8 mouse cellular contexts compared by ENCODE assay signal in genomic region chr16:98081889-98082818, GRCm38 (mm10). TPM values are rescaled to one million over a fixed set of nuclear protein-coding genes. Genes with fewer than 3 reads are reported as not detected.
A peak's percentile ranks its signal among the peaks of the same experiment; 100 is the strongest.
DNase-seq lines count a peak whose midpoint lies in the region; ATAC-seq and TF ChIP-seq lines count a peak whose summit lies in the region.
"Not testable (repeated sequence)": the region's sequence is repeated elsewhere in the genome, so short reads cannot be mapped to it uniquely, and the experiment has no call there.

A630089N07Rik (minus strand) TSS chr16:98082450.

- ATAC-seq in forebrain, embryonic 15.5 days (replicated peaks): peak; percentile 98
- peak; percentile 96 for ATAC-seq in neutrophil, adult 5-6 weeks (ENCODE audit: extremely low read depth, insufficient number of reproducible peaks, low FRiP score, poor library complexity, severe bottlenecking)

- WGBS in forebrain, embryonic 15.5 days: under 1% methylated on average over 25 of the region's 25 CpGs
- under 1% methylated on average over 25 of the region's 25 CpGs for WGBS in lung, adult 2 months

- peak within 1 kb of the TSS; percentile 52 for H3K27ac ChIP-seq in ES-E14 (ENCODE audit: insufficient read depth, low read depth, low read length, poor library complexity, severe bottlenecking)
- peak within 1 kb of the TSS; percentile 75 for H3K27ac ChIP-seq in forebrain, embryonic 15.5 days (replicated peaks)

- H3K36me3 ChIP-seq in ES-E14 (ENCODE audit: control insufficient read depth, insufficient read depth, low read length, poor library complexity, severe bottlenecking); forebrain, embryonic 15.5 days: not testable (repeated sequence)

- H3K9me3 ChIP-seq in ES-E14 (ENCODE audit: control insufficient read depth, insufficient read depth, low read depth, low read length); forebrain, embryonic 15.5 days: not testable (repeated sequence)

- not testable (repeated sequence) for H3K27me3 ChIP-seq in forebrain, embryonic 15.5 days

- 0 out of 2 replicates have a peak, but pooled peaks have one; percentile 17 for TF ChIP-seq POLR2A in lung, adult 2 months (IDR thresholded peaks at IDR 0.05; ENCODE audit: borderline replicate concordance, extremely low read depth, low read depth, low read length)

- peak within 1 kb of the TSS; percentile 81 for H3K4me2 ChIP-seq in forebrain, embryonic 15.5 days (replicated peaks)

- peak; percentile 69 for DNase-seq in ES-E14 (ENCODE audit: low read depth, low spot score)
- peak; percentile 76 for DNase-seq in cerebellum, adult 11-12 months
- DNase-seq in heart, postnatal 25 days (ENCODE audit: low spot score): peak; percentile 61
- DNase-seq in layer of hippocampus, adult 18-20 months (ENCODE audit: low spot score in 2 of 2): peak; percentile 76 to 86
- DNase-seq in lung, adult 2 months: peak; percentile 84
- peak; percentile 67 to 75 for DNase-seq in thymus, adult 18-20 months

- H3K4me1 ChIP-seq in ES-E14 (ENCODE audit: control insufficient read depth in 2 of 2, insufficient read depth in 2 of 2, low read length in 2 of 2, poor library complexity in 1 of 2); lung, adult 2 months (ENCODE audit: control insufficient read depth, insufficient read depth, low read length): not testable (repeated sequence)
- peaks cover 16% of the 10 kb centered on the region for H3K4me1 ChIP-seq in forebrain, embryonic 15.5 days

- peak within 1 kb of the TSS; percentile 62 for H3K9ac ChIP-seq in ES-E14 (ENCODE audit: insufficient read depth, low read depth, low read length, poor library complexity, severe bottlenecking)
- H3K9ac ChIP-seq in forebrain, embryonic 15.5 days (replicated peaks): peak within 1 kb of the TSS; percentile 58

- TF ChIP-seq CTCF in lung, adult 2 months (IDR thresholded peaks at IDR 0.05; ENCODE audit: insufficient read depth, low read length): not testable (repeated sequence)

- intact Hi-C loops in heart, postnatal 25 days (cut with DNase I): not testable (repeated sequence)

- H3K4me3 ChIP-seq in ES-E14 (ENCODE audit: insufficient read depth in 1 of 2, low read depth in 1 of 2, low read length in 2 of 2, poor library complexity in 1 of 2, severe bottlenecking in 1 of 2): peak within 1 kb of the TSS; percentile 66 to 82
- H3K4me3 ChIP-seq in forebrain, embryonic 15.5 days: peak within 1 kb of the TSS; percentile 83
- H3K4me3 ChIP-seq in lung, adult 2 months (replicated peaks; ENCODE audit: extremely low read depth, low read depth, low read length): peak within 1 kb of the TSS; percentile 90

- in situ Hi-C loops in ES-E14 (cut with MboI; ENCODE audit: low sequenced_read_pairs in 2 of 2, unreplicated experiment in 2 of 2): not testable (repeated sequence)

TF ChIP-seq in ES-E14, 5 proteins besides CTCF, POLR2A, EP300 and RAD21:
- peak; percentile 71 for TF ChIP-seq CHD2 (IDR thresholded peaks at IDR 0.05; ENCODE audit: low read depth, low read length)
TF ChIP-seq in ES-E14: peak in this region for 1; not testable (repeated sequence) for 4.

RNA-seq across cellular contexts. Expression of gene A630089N07Rik, which starts in this region (rescaled TPM):
- 9.4 and 10.3 TPM in 2 replicates for total RNA-seq in ES-E14 (2012; rRNA removed)
- 16.0 and 17.2 TPM in 2 replicates for polyA plus RNA-seq in forebrain, embryonic 15.5 days (2015; fragmentation: Nextera tagmentation; extraction: Ambion mirVana)
- 1 to 10 TPM; 2.7 to 3.0 TPM for total RNA-seq in heart, postnatal 25 days (2021)
- total RNA-seq in layer of hippocampus, adult 18-20 months (2021): 1 to 10 TPM; 6.7 to 7.4 TPM
- polyA plus RNA-seq in lung, adult 2 months (2012; rRNA removed): 0.63 and 1.3 TPM in 2 replicates
- total RNA-seq in neutrophil, adult 5-6 weeks (2017): 10.9 and 16.4 TPM in 2 replicates

Comparison
In these comparisons a context has a peak if more than half of its experiments do, and no peak if none do; other contexts are left out.
1. Peak in every context shown above with its lines: DNase-seq, ATAC-seq, H3K4me3 ChIP-seq and H3K27ac ChIP-seq.